Mouse (Mus musculus): ENCODE results near the gene Nabp2.

DNA sequence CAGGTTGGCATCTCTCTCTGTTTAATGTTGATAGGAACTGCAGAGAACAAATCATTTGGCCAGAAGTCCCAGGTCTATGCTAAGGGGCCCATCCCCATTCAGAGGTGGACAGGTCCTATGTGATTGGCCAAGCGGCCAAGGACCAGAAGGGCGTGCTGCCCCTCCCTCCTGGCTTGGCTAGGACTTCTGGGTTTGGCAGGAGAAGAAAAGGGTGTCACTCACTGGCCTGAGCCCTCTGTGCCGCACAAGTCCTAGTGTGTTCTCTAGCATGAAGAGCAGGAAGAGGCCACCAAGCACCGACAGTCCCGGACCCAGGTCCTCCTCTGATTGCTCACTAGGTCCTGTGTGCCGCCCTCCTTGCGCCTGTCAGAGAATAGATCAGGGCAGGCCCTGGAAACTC, 13.8 kb downstream of the Nabp2 start:
- TF ChIP-seq TAL1 (IDR thresholded peaks at IDR 0.05; ENCODE audit: low read length) (no peak), GATA1 (IDR thresholded peaks at IDR 0.05; ENCODE audit: low read length) (no peak)

All from erythroblast, embryonic 14.5 days (primary cell).